Mouse (Mus musculus) urinary bladder, adult 18-20 months (tissue): Measurements from ENCODE around the gene Rbms3.

Experiments used
- DNase-seq, 2 experiments: peaks; one replicate each; pipeline ENCODE4 v3.0.0; 2022; ENCODE audit warnings: low spot score in 2 of 2, mixed read lengths in 2 of 2

Rbms3 gene

GRCm38 (mm10) chr9:117048641-117049040 lies 581.1 kb downstream of the Rbms3 start:
- DNase-seq: no peak

- DNase-seq: no peak
Observed at GRCm38 (mm10) chr9:117041993-117042366, 587.7 kb downstream of the Rbms3 start.

GRCm38 (mm10) chr9:117041291-117041992 lies 588.3 kb downstream of the Rbms3 start:
- DNase-seq: no peak

- no peak for DNase-seq
Observed at GRCm38 (mm10) chr9:117039941-117040453, 589.7 kb downstream of the Rbms3 start.

- DNase-seq: no peak
Observed at GRCm38 (mm10) chr9:117032690-117033089, 597.0 kb downstream of the Rbms3 start.

- DNase-seq: no peak
Observed at GRCm38 (mm10) chr9:117031237-117031636, 598.5 kb downstream of the Rbms3 start.

- peak; percentile 70 to 82 for DNase-seq
Observed at GRCm38 (mm10) chr9:117030837-117031236, 598.9 kb downstream of the Rbms3 start.

- no peak for DNase-seq
Observed at GRCm38 (mm10) chr9:117029953-117030352, 599.8 kb downstream of the Rbms3 start.

GRCm38 (mm10) chr9:117028586-117028985 lies 601.1 kb downstream of the Rbms3 start:
- DNase-seq: no peak

GRCm38 (mm10) chr9:117022086-117022485 lies 607.6 kb downstream of the Rbms3 start:
- DNase-seq: no peak

- peak; percentile 26 to 76 for DNase-seq
Observed at GRCm38 (mm10) chr9:117021506-117021905, 608.2 kb downstream of the Rbms3 start.

GRCm38 (mm10) chr9:117020216-117020615 lies 609.5 kb downstream of the Rbms3 start:
- DNase-seq: no peak

GRCm38 (mm10) chr9:117018741-117019163 lies 611.0 kb downstream of the Rbms3 start:
- DNase-seq: peak; percentile 36 to 44

GRCm38 (mm10) chr9:117018301-117018700 lies 611.4 kb downstream of the Rbms3 start:
- DNase-seq: no peak

GRCm38 (mm10) chr9:117016605-117017319 lies 613.0 kb downstream of the Rbms3 start:
- DNase-seq: peak; percentile 26 to 62

- DNase-seq: no peak
Observed at GRCm38 (mm10) chr9:117013386-117013785, 616.3 kb downstream of the Rbms3 start.

- DNase-seq: no peak
Observed at GRCm38 (mm10) chr9:117010801-117011200, 618.9 kb downstream of the Rbms3 start.

- no peak for DNase-seq
Observed at GRCm38 (mm10) chr9:117008194-117008593, 621.5 kb downstream of the Rbms3 start.

- no peak for DNase-seq
Observed at GRCm38 (mm10) chr9:117002083-117002482, 627.6 kb downstream of the Rbms3 start.

- no peak for DNase-seq
Observed at GRCm38 (mm10) chr9:116999186-116999585, 630.5 kb downstream of the Rbms3 start.

- DNase-seq: no peak
Observed at GRCm38 (mm10) chr9:116990321-116990720, 639.4 kb downstream of the Rbms3 start.

GRCm38 (mm10) chr9:116980801-116981200 lies 648.9 kb downstream of the Rbms3 start:
- no peak for DNase-seq

- DNase-seq: no peak
Observed at GRCm38 (mm10) chr9:116977428-116977827, 652.3 kb downstream of the Rbms3 start.
